Mouse (Mus musculus) heart, adult 18-20 months (tissue): ENCODE results near the gene Nol4l. TPM values are rescaled to one million over a fixed set of nuclear protein-coding genes. Genes with fewer than 3 reads are reported as not detected.

Experiments
- DNase-seq, 2 experiments: peaks; one replicate each; pipeline ENCODE4 v3.0.0; 2021 to 2022; ENCODE audit warnings: mixed read lengths in 1 of 2
- total RNA-seq, 2 experiments: library from RNA; stranded (reverse); gene quantifications; 2 replicates each; pipeline ENCODE4 v1.2.3; 2021

The Nol4l gene
- total RNA-seq, 2 experiments from 2014 or later: 3.3 to 3.8 TPM

DNA sequence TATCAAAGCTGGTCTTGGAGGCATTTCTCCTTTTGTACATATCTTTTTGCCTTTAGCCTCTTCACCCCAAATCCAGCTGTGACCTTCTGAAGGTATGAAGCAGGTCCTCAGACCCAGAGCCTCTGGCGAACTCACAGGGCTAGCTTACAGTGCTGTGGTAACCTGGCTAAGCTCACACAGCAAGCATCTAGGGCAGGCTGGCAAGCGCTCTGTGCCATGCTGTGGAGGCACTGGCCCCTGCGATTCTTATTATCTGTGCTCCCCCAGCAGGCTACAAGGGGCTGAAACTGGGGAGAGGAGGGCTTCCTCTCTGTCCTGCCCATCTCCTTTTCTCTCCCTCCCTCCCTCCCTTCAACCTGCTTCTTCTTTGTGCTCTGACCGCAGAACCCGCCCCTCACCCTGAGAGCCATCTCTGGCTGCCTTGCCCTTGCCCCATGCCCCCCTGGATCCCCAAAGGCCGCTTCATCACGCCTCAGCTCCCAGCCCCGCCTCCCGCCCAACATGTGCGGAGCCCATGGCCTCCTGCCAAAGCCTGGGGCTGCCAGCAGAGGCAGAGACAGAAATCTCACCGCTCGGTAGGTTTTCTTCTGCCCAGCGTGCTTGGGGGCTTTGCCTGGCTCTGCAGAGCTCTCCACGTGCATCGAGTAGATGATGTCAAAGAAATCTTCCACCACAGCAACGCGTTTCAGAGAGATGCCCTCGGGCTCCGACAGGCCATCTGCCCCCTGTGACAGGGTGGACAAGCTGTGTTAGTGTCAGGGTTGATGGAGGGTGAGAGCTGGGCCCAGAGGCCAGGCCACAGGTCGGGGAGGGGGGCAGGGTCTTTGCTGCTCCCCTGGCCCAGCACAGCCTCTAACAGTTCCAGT is 46.4 kb downstream of the Nol4l start:
- peak in 1 of 2 experiments; percentile 45 for DNase-seq

- DNase-seq: no peak
These were observed 48.0 kb downstream of the Nol4l start for GRCm38 (mm10) chr2:153481861-153482120.

- no peak for DNase-seq
These were observed 48.5 kb downstream of the Nol4l start for GRCm38 (mm10) chr2:153481108-153481860.

DNA sequence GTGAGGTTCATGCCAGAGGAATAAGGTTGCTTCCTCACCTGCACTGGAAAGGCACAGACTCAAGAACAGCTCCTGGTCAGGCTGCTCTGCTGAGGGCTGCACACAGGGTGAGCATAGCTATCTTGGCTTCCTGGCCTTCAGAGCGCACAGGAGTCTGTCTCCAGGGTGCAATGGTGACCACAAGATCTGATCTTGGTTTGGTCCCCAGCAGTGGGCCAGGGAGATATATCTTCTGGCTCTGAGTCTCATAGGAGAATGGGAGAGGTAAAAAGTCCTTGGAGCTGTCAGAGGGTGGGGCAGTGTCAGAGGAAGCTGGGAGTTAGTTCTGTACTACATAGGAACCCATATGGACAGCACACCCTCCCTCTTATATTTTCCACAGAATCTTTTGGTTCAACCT is 50.3 kb downstream of the Nol4l start:
- no peak for DNase-seq

DNA sequence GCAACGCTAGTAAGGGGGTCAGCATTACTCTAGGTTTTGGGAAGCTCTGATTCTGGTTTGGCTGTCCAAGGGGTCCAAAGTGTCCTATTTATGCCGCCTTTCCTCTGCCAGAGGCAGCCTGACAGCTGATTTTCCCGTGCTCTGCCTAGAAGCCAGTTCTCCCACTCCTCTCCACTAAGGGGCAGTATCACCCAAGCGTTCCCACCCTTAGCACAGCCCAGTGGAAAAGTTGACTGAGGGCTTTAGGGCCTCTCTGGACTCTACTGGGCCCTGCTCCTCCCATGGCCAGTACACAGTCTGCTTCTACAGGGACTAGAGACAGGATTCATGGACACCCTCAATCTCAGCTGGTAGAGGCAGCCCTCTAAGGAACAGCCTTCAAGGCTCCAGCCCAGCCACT is 51.2 kb downstream of the Nol4l start:
- DNase-seq: peak; percentile 74 to 86

- peak; percentile 39 to 52 for DNase-seq
These were observed 54.4 kb downstream of the Nol4l start for GRCm38 (mm10) chr2:153475114-153476112.

GRCm38 (mm10) chr2:153470983-153471382 is 58.8 kb downstream of the Nol4l start:
- DNase-seq: no peak

DNA sequence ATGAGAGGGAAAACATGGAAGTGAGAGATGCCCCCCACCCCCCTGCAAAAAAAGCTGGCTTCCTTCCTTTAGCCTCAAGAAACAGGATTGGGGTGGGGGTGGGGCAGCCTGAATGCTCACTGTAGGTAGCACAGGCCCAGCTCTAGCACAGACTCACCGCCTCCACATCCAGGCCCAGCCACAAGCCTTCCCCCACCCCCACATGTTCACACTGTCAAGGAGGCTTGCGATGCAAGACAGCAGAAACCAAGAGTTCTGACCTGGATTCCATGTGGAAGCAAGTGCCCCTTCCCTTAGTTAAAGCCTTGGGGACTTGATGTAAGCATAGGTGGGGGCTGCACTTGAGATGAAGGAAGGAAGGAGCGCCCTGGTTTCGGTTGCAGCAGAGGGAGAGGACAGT is 60.0 kb downstream of the Nol4l start:
- no peak for DNase-seq

GRCm38 (mm10) chr2:153469317-153469716 is 60.5 kb downstream of the Nol4l start:
- no peak for DNase-seq

DNA sequence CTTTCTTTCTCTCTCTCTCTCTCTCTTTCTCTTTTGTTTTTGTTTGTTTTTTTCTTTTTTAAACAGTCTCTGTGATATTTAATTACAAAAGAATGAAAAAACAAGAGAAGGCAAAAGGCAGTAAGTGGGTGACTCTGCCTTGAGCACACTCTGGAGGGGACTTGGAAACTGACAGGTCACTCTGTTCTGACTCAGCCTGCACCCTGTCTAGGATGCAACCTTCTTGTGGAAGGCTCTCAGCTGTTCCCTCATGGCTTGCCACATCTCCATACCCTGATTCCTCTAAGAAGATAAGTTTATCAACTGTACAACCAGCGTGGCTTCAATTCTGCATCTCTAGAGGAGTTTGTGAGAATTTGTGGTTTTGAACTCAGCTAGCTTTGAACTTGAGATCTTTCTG is 62.4 kb downstream of the Nol4l start:
- DNase-seq: no peak

DNA sequence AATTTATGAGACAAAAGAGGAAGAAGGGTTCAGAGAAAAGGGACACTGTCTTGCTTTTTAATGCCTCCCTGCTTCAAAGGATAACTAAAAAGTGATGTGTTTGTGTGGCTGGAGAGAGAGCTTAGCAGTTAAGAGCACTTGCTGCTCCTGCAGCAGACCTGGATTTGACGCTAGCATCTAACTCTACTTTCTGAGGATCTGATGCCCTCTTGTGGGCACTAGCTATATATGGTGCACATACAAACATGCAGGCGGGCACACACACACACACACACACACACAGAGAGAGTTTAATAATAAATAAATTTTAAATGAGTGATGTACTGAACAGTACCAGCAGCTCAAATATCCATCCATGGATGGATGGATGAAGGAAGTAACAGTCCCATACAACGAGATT is 66.5 kb downstream of the Nol4l start:
- DNase-seq: no peak

- peak; percentile 54 to 83 for DNase-seq
These were observed 71.7 kb downstream of the Nol4l start for GRCm38 (mm10) chr2:153458022-153458441.

- DNase-seq: no peak
These were observed 72.3 kb downstream of the Nol4l start for GRCm38 (mm10) chr2:153457467-153457866.

DNA sequence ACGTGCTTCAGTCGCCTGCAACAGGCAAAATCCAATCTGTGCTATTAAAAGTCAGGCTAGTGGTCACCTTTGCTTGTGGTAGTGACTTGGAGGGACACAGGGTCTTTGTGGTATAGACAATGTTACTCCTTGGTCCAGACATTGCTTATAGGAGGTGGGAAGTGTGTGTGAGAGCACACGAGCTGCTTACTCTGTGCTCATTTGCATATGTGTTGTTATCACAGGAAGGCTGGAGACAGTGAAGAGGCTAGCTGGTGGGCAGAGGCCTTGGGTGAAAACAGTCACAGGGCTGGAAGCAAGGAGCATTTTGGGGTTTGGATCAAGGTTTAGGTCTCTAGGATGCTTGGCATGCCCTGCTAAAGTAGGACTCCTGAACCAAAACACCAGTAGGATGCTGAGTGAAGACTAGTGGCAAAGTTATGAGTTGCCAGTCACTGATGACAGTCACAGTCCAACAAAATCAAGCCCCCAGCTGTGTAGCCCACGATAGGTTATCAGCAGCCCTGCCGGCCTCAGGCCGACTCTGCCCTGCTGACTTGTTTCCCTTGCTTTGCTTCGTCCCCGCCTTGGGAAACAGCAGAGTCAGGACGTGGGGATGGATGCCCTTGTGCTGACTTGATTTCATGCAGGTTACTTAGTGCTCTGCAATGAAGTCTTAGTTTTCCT is 74.8 kb downstream of the Nol4l start:
- no peak for DNase-seq

DNA sequence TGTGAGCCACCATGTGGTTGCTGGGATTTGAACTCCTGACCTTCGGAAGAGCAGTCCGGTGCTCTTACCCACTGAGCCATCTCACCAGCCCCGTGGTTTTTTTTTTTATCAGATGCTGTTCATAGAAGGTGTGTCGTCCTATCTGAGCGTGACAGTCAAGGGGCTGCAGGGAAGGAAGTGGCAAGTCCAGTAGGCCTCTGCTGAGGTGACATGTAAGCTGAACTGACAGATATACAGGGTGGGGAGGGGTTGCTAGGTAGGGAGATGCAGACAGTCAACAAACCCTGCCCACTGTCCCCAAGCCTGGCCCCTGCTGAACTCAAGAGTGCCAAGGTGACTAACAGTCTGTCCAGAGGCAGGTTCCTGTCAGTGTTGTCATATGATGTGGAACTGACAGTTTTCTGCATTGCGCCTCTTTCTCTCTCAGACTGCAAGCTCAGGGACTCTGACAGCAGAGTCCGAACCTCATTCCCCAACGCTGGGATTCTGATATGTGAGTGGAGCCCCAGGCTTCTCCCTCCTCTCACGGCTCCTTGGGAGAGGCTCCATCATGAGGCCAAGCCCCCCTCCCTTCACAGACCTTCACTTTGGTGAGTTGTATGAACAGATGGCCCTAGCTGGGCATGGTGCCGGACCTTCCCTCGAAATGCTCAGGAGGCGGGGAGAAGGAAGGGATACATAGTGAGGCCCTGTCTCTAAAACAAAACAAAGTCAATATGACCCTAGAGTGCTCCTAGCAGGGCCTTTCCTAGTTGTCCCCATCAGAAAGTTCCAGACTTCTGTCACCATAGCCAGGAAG is 75.6 kb downstream of the Nol4l start:
- DNase-seq: no peak

- DNase-seq: no peak
These were observed 81.3 kb downstream of the Nol4l start for GRCm38 (mm10) chr2:153448519-153448918.

GRCm38 (mm10) chr2:153447719-153448118 is 82.1 kb downstream of the Nol4l start:
- no peak for DNase-seq

- DNase-seq: no peak
These were observed 83.3 kb downstream of the Nol4l start for GRCm38 (mm10) chr2:153446476-153446875.

- DNase-seq: peak; percentile 67 to 78
These were observed 83.8 kb downstream of the Nol4l start for GRCm38 (mm10) chr2:153446017-153446408.

- peak in 1 of 2 experiments; percentile 45 for DNase-seq
These were observed 84.4 kb downstream of the Nol4l start for GRCm38 (mm10) chr2:153445137-153446016.
